Mouse (Mus musculus) embryonic stem cell, embryonic (primary cell): ENCODE data around the gene Adgrl1.

ENCODE experiments used
- CTCF ChIA-PET, 4 experiments: fragments of 300-600 bp in 2 of 4; fragments of 350-600 bp in 2 of 4; sonication (Branson Sonifier 250); formaldehyde crosslinking; loops; one replicate each; lab custom pipeline; 2022; ENCODE audit warnings: inconsistent platforms in 2 of 4; lab: Charles Lee
- POLR2A ChIA-PET, 4 experiments: fragments of 300-600 bp in 2 of 4; fragments of 350-600 bp in 2 of 4; sonication (Branson Sonifier 250); formaldehyde crosslinking; loops; one replicate each; lab custom pipeline; 2022; ENCODE audit warnings: antibody characterized with exemption in 4 of 4, inconsistent platforms in 1 of 4; lab: Charles Lee

Adgrl1 gene

GRCm38 (mm10) chr8:83896461-83896860, 3.4 kb upstream of the Adgrl1 start:
- POLR2A ChIA-PET: interaction anchor here in 2 of 4 experiments (0.6 to 3.7 kb wide), 7 partner anchors 9 to 182 kb away, joined by 3 to 13 read pairs (median 3); partner anchors contain the start of gene Ddx39 (in 1 of the 2)
- CTCF ChIA-PET: interaction anchor here in 3 of 4 experiments (0.6 to 6.3 kb wide), 14 partner anchors 9 to 1519 kb away, joined by 3 to 40 read pairs (median 6); partner anchors contain the start of genes Asf1b (in 2 of the 3) and Gm10644 (in 2 of the 3)

- ChIA-PET CTCF (interaction anchor here (0.6 to 2.7 kb wide), 10 partner anchors 13 to 236 kb away, joined by 3 to 11 read pairs (median 5); partner anchors contain the start of genes Asf1b (in 1 of the 4) and Gm10644 (in 1 of the 4)), POLR2A (interaction anchor here in 2 of 4 experiments (0.6 to 3.4 kb wide), 8 partner anchors 16 to 183 kb away, joined by 3 to 18 read pairs (median 5); partner anchors contain the start of genes Ddx39 (in 2 of the 2), Asf1b (in 1 of the 2) and Gm10644 (in 1 of the 2))
Measured at GRCm38 (mm10) chr8:83897211-83897610, 2.7 kb upstream of the Adgrl1 start.

- ChIA-PET CTCF (interaction anchor here (0.6 to 2.6 kb wide), 21 partner anchors 12 to 1411 kb away, joined by 3 to 14 read pairs (median 5); partner anchors contain the start of genes Asf1b (in 2 of the 4), Gm10644 (in 2 of the 4) and Gipc1 (in 1 of the 4)), POLR2A (interaction anchor here (0.6 to 3.4 kb wide), 23 partner anchors 8 to 789 kb away, joined by 3 to 18 read pairs (median 5); partner anchors contain the start of genes Asf1b (in 2 of the 4), Ddx39 (in 2 of the 4), Gm10644 (in 2 of the 4) and Nacc1 (in 1 of the 4))
Measured at GRCm38 (mm10) chr8:83898456-83898855, 1.4 kb upstream of the Adgrl1 start.

GRCm38 (mm10) chr8:83898985-83899362, 931 bp upstream of the Adgrl1 start:
- ChIA-PET POLR2A (interaction anchor here (0.6 to 3.4 kb wide), 29 partner anchors 7 to 788 kb away, joined by 3 to 18 read pairs (median 4); partner anchors contain the start of genes Ddx39 (in 2 of the 4), Asf1b (in 1 of the 4), Gm10644 (in 1 of the 4) and Mri1 (in 1 of the 4)), CTCF (interaction anchor here (0.5 to 2.2 kb wide), 14 partner anchors 18 to 1410 kb away, joined by 3 to 14 read pairs (median 4); partner anchors contain the start of genes Asf1b (in 1 of the 4), Gipc1 (in 1 of the 4) and Gm10644 (in 1 of the 4))

- ChIA-PET CTCF (interaction anchor here in 1 of 4 experiments (1.4 kb wide), 1 partner anchor 21 kb away, joined by 3 read pairs; no protein-coding TSS in a partner anchor), POLR2A (interaction anchor here in 3 of 4 experiments (0.6 to 3.4 kb wide), 9 partner anchors 18 to 923 kb away, joined by 3 to 18 read pairs (median 5); partner anchors contain the start of gene Mri1 (in 1 of the 3))
Measured at GRCm38 (mm10) chr8:83900266-83900956, 506 bp downstream of the Adgrl1 start.

GRCm38 (mm10) chr8:83900957-83901270, 1.0 kb downstream of the Adgrl1 start:
- POLR2A ChIA-PET: interaction anchor here in 2 of 4 experiments (0.6 to 1.2 kb wide), 5 partner anchors 14 to 186 kb away, joined by 3 to 6 read pairs (median 3); partner anchors contain the start of gene Ddx39 (in 1 of the 2)
- CTCF ChIA-PET: interaction anchor here in 3 of 4 experiments (0.7 to 1.4 kb wide), 3 partner anchors 21 to 243 kb away, joined by 3 to 9 read pairs (median 3); no protein-coding TSS in a partner anchor

- POLR2A ChIA-PET: interaction anchor here in 3 of 4 experiments (0.6 to 2.8 kb wide), 12 partner anchors 9 to 187 kb away, joined by 3 to 14 read pairs (median 3); partner anchors contain the start of genes Asf1b (in 1 of the 3), Ddx39 (in 1 of the 3) and Gm10644 (in 1 of the 3)
Measured at GRCm38 (mm10) chr8:83901566-83902485, 1.9 kb downstream of the Adgrl1 start.

GRCm38 (mm10) chr8:83902961-83903666, 3.2 kb downstream of the Adgrl1 start:
- POLR2A ChIA-PET: interaction anchor here (0.5 to 2.8 kb wide), 37 partner anchors 9 to 424 kb away, joined by 3 to 14 read pairs (median 4); partner anchors contain the start of genes Asf1b (in 2 of the 4), Ddx39 (in 2 of the 4), Gm10644 (in 2 of the 4) and Dnajb1 (in 1 of the 4)

More at GRCm38 (mm10) chr8:83901566-83902485, 1.9 kb downstream of the Adgrl1 start:
- CTCF ChIA-PET: interaction anchor here in 3 of 4 experiments (0.5 to 1.8 kb wide), 6 partner anchors 53 to 365 kb away, joined by 3 to 9 read pairs (median 3); partner anchors contain the start of genes Asf1b (in 1 of the 3) and Gm10644 (in 1 of the 3)

GRCm38 (mm10) chr8:83908583-83908982, 8.7 kb downstream of the Adgrl1 start:
- ChIA-PET POLR2A (interaction anchor here in 1 of 4 experiments (1.1 to 1.6 kb wide), 2 partner anchors 28 to 47 kb away, joined by 3 read pairs; partner anchors contain the start of genes Asf1b and Gm10644), CTCF (interaction anchor here in 2 of 4 experiments (0.5 to 2.8 kb wide), 2 partner anchors 14 to 105 kb away, joined by 3 to 9 read pairs; no protein-coding TSS in a partner anchor)

More at GRCm38 (mm10) chr8:83902961-83903666, 3.2 kb downstream of the Adgrl1 start:
- CTCF ChIA-PET: interaction anchor here (0.5 to 1.8 kb wide), 24 partner anchors 9 to 1004 kb away, joined by 3 to 10 read pairs (median 4); partner anchors contain the start of genes Gm10644 (in 3 of the 4) and Asf1b (in 2 of the 4)

- ChIA-PET CTCF (interaction anchor here in 1 of 4 experiments (2.2 to 4.0 kb wide), 3 partner anchors 12 to 15 kb away, joined by 9 to 14 read pairs (median 9); no protein-coding TSS in a partner anchor), POLR2A (interaction anchor here in 2 of 4 experiments (0.7 to 1.5 kb wide), 2 partner anchors 15 to 195 kb away, joined by 5 read pairs; partner anchors contain the start of gene Ddx39 (in 1 of the 2))
Measured at GRCm38 (mm10) chr8:83909311-83909710, 9.4 kb downstream of the Adgrl1 start.

GRCm38 (mm10) chr8:83911809-83912731, 12.2 kb downstream of the Adgrl1 start:
- ChIA-PET CTCF (interaction anchor here in 1 of 4 experiments (4.0 kb wide), 1 partner anchor 9 kb away, joined by 14 read pairs; no protein-coding TSS in a partner anchor), POLR2A (interaction anchor here in 3 of 4 experiments (0.6 to 1.7 kb wide), 7 partner anchors 9 to 126 kb away, joined by 3 to 5 read pairs (median 3); partner anchors contain the start of genes Asf1b (in 2 of the 3) and Gm10644 (in 1 of the 3))

GRCm38 (mm10) chr8:83914232-83914631, 14.3 kb downstream of the Adgrl1 start:
- ChIA-PET POLR2A (interaction anchor here in 3 of 4 experiments (0.6 to 2.2 kb wide), 13 partner anchors 9 to 217 kb away, joined by 3 to 12 read pairs (median 4); partner anchors contain the start of genes Asf1b (in 2 of the 3), Gm10644 (in 2 of the 3) and Ddx39 (in 1 of the 3)), CTCF (interaction anchor here (0.5 to 1.3 kb wide), 4 partner anchors 15 to 620 kb away, joined by 3 to 6 read pairs (median 4); partner anchors contain the start of genes Adgrl1 (in 1 of the 4) and Gm10644 (in 1 of the 4))

GRCm38 (mm10) chr8:83914860-83915259, 15.0 kb downstream of the Adgrl1 start:
- POLR2A ChIA-PET: interaction anchor here in 3 of 4 experiments (0.6 to 2.2 kb wide), 12 partner anchors 10 to 525 kb away, joined by 3 to 12 read pairs (median 4); partner anchors contain the start of genes Asf1b (in 2 of the 3), Gm10644 (in 2 of the 3) and Ddx39 (in 1 of the 3)
- CTCF ChIA-PET: interaction anchor here (0.6 to 1.3 kb wide), 5 partner anchors 11 to 130 kb away, joined by 3 to 4 read pairs (median 3); partner anchors contain the start of genes Adgrl1 (in 1 of the 4), Gm10644 (in 1 of the 4) and Rln3 (in 1 of the 4)

GRCm38 (mm10) chr8:83916015-83916414, 16.1 kb downstream of the Adgrl1 start:
- POLR2A ChIA-PET: interaction anchor here in 1 of 4 experiments (1.1 to 1.5 kb wide), 2 partner anchors 28 to 40 kb away, joined by 3 read pairs; no protein-coding TSS in a partner anchor
- CTCF ChIA-PET: no interaction called here
